Mouse (Mus musculus): ENCODE results near the gene Tmem218.

GRCm38 (mm10) chr9:37255149-37255888, 47.3 kb downstream of the Tmem218 start, which contains the start of gene Slc37a2:
- TF ChIP-seq POLR2A (IDR thresholded peaks at IDR 0.05; ENCODE audit: insufficient read length, low read depth) (peak; percentile 43), TCF3 (IDR thresholded peaks at IDR 0.05; ENCODE audit: insufficient read length, low read depth) (no peak), MAX (IDR thresholded peaks at IDR 0.05; ENCODE audit: low read depth) (no peak), TCF12 (IDR thresholded peaks at IDR 0.05; ENCODE audit: insufficient read depth, poor library complexity, severe bottlenecking) (peak; percentile 4), MYOD1 (IDR thresholded peaks at IDR 0.05; ENCODE audit: control insufficient read depth in 1 of 3, insufficient read length in 2 of 3, low read depth in 2 of 3) (peak in 2 of 3 experiments; percentile 72 to 73), USF1 (IDR thresholded peaks at IDR 0.05; ENCODE audit: low read depth) (no peak), POLR2AphosphoS2 (IDR thresholded peaks at IDR 0.05; ENCODE audit: insufficient read length, low read depth) (no peak), SRF (IDR thresholded peaks at IDR 0.05; ENCODE audit: control insufficient read depth, insufficient read length, low read depth) (no peak), REST (IDR thresholded peaks at IDR 0.05; ENCODE audit: insufficient read depth, insufficient read length) (no peak), CEBPB (IDR thresholded peaks at IDR 0.05; ENCODE audit: insufficient read depth, poor library complexity, severe bottlenecking) (no peak), E2F4 (IDR thresholded peaks at IDR 0.05; ENCODE audit: insufficient read depth) (peak; percentile 84), MYOG (IDR thresholded peaks at IDR 0.05; ENCODE audit: control insufficient read depth in 1 of 3, insufficient read depth in 1 of 3, insufficient read length in 2 of 3, low read depth in 2 of 3) (peak; percentile 52 to 89 (median 81))
